Mouse (Mus musculus): Measurements from ENCODE around the gene Sorcs3. TPM values are rescaled to one million over a fixed set of nuclear protein-coding genes. Genes with fewer than 3 reads are reported as not detected.

The Sorcs3 gene
- polyA plus RNA-seq, 1 experiment from 2014 or later, result 4.8 TPM

DNA sequence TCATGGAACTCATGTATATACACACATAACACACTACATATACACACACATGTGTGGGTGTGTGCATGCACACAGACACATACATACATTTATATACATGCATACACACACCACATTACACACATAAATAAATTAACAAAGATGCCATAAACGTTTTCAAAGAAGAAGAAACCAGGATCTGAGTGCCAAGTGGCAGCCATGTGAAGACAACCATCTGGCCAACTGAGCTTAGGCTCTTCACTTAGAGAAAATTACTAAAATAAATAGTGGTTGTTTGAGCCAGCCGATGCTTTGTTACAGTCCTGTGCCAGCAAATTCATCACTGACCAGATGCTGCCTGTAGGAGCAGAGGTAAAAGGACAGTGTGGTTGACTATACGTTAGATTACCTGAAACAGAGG is 605.7 kb downstream of the Sorcs3 start:
- DNase-seq (ENCODE audit: low spot score) (no peak), ATAC-seq (ENCODE audit: low FRiP score) (no peak)
- no peak overlapping the region for H3K27ac ChIP-seq (ENCODE audit: low read depth, low read length)
- no peaks in the 10 kb centered on the region for H3K36me3 ChIP-seq (ENCODE audit: control insufficient read depth, insufficient read depth, low read length)
- no peaks in the 10 kb centered on the region for H3K9me3 ChIP-seq (ENCODE audit: control insufficient read depth, low read length)
- H3K27me3 ChIP-seq (ENCODE audit: control insufficient read depth, insufficient read depth, low read length), result no peaks in the 10 kb centered on the region
- H3K9ac ChIP-seq (ENCODE audit: low read depth, low read length), result no peak overlapping the region
- H3K4me1 ChIP-seq (replicated peaks; ENCODE audit: control insufficient read depth, insufficient read depth, low read length), result no peaks in the 10 kb centered on the region
- H3K4me3 ChIP-seq (ENCODE audit: low read depth, low read length), result no peak overlapping the region
- WGBS, result 71% methylated on average over 3 of the region's 3 CpGs
- H3K4me2 ChIP-seq (replicated peaks; ENCODE audit: low read depth, low read length), result no peak overlapping the region

- DNase-seq (ENCODE audit: low spot score), result no peak
- no peaks in the 10 kb centered on the region for H3K36me3 ChIP-seq (ENCODE audit: control insufficient read depth, insufficient read depth, low read length)
- no peak overlapping the region for H3K9ac ChIP-seq (ENCODE audit: low read depth, low read length)
- no peaks in the 10 kb centered on the region for H3K27me3 ChIP-seq (ENCODE audit: control insufficient read depth, insufficient read depth, low read length)
- no peaks in the 10 kb centered on the region for H3K4me1 ChIP-seq (replicated peaks; ENCODE audit: control insufficient read depth, insufficient read depth, low read length)
- no peak for ATAC-seq (ENCODE audit: low FRiP score)
- 91% methylated on average over 4 of the region's 4 CpGs for WGBS
- H3K4me3 ChIP-seq (ENCODE audit: low read depth, low read length), result no peak overlapping the region
- no peak overlapping the region for H3K4me2 ChIP-seq (replicated peaks; ENCODE audit: low read depth, low read length)
- H3K27ac ChIP-seq (ENCODE audit: low read depth, low read length), result no peak overlapping the region
- H3K9me3 ChIP-seq (ENCODE audit: control insufficient read depth, low read length), result no peaks in the 10 kb centered on the region
Observed at GRCm38 (mm10) chr19:48813823-48814222, 608.0 kb downstream of the Sorcs3 start.

- no peak for DNase-seq (ENCODE audit: low spot score)
- Histone ChIP-seq H3K4me3 (ENCODE audit: low read depth, low read length) (no peak overlapping the region), H3K4me1 (replicated peaks; ENCODE audit: control insufficient read depth, insufficient read depth, low read length) (no peaks in the 10 kb centered on the region), H3K36me3 (ENCODE audit: control insufficient read depth, insufficient read depth, low read length) (no peaks in the 10 kb centered on the region), H3K9ac (ENCODE audit: low read depth, low read length) (no peak overlapping the region), H3K9me3 (ENCODE audit: control insufficient read depth, low read length) (no peaks in the 10 kb centered on the region), H3K4me2 (replicated peaks; ENCODE audit: low read depth, low read length) (no peak overlapping the region), H3K27me3 (ENCODE audit: control insufficient read depth, insufficient read depth, low read length) (no peaks in the 10 kb centered on the region), H3K27ac (ENCODE audit: low read depth, low read length) (no peak overlapping the region)
- WGBS, result 92% methylated on average over 3 of the region's 3 CpGs
- ATAC-seq (ENCODE audit: low FRiP score), result no peak
Observed at GRCm38 (mm10) chr19:48815064-48815463, 609.2 kb downstream of the Sorcs3 start.

DNA sequence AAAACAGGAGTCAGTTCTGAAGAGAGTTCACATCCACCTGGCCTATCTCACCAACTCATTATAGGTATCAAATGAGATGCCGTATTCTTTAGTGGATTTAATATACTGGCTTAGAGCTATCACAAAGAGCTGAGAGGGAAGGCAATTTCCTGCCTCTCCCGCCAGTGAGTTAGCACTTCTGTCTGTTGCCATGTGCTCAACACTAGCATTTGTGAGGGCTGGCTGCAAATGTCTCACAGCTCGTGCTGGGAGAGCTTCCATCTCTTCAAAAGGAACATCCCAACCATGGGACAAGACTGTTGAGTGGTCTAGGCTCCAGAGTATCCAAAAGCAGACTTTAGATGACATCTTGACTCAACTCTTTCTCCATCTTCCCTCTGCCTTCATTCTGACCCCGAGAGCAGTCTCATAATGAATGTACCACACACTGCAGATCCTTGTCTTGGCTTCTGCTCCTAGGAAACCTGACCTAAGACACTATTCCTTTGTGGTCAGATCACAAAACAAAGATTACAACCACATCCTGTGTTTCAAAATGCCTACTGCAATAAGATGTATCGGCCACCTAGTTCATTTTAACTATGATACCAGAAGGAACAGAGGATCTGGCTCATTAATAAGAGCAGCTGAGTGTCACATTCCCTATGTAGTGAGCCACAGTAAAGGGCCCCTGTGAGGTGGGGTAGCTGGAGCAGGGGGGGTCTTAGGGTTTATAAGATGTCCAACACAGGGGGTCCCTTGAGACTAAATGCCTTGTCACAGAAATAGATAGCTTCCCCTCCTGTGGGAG is 614.9 kb downstream of the Sorcs3 start:
- Histone ChIP-seq H3K27me3 (ENCODE audit: control insufficient read depth, insufficient read depth, low read length) (no peaks in the 10 kb centered on the region), H3K9me3 (ENCODE audit: control insufficient read depth, low read length) (no peaks in the 10 kb centered on the region), H3K36me3 (ENCODE audit: control insufficient read depth, insufficient read depth, low read length) (no peaks in the 10 kb centered on the region), H3K9ac (ENCODE audit: low read depth, low read length) (no peak overlapping the region), H3K27ac (ENCODE audit: low read depth, low read length) (no peak overlapping the region), H3K4me1 (replicated peaks; ENCODE audit: control insufficient read depth, insufficient read depth, low read length) (no peaks in the 10 kb centered on the region), H3K4me3 (ENCODE audit: low read depth, low read length) (no peak overlapping the region), H3K4me2 (replicated peaks; ENCODE audit: low read depth, low read length) (no peak overlapping the region)
- DNase-seq (ENCODE audit: low spot score) (no peak), ATAC-seq (ENCODE audit: low FRiP score) (no peak)
- 72% methylated on average over 5 of the region's 5 CpGs for WGBS

- H3K27ac ChIP-seq (ENCODE audit: low read depth, low read length), result no peak overlapping the region
- no peak for DNase-seq (ENCODE audit: low spot score)
- H3K4me3 ChIP-seq (ENCODE audit: low read depth, low read length), result no peak overlapping the region
- no peak overlapping the region for H3K9ac ChIP-seq (ENCODE audit: low read depth, low read length)
- no peak overlapping the region for H3K4me2 ChIP-seq (replicated peaks; ENCODE audit: low read depth, low read length)
- no peaks in the 10 kb centered on the region for H3K27me3 ChIP-seq (ENCODE audit: control insufficient read depth, insufficient read depth, low read length)
- ATAC-seq (ENCODE audit: low FRiP score), result no peak
- H3K4me1 ChIP-seq (replicated peaks; ENCODE audit: control insufficient read depth, insufficient read depth, low read length), result no peaks in the 10 kb centered on the region
- 66% methylated on average over 3 of the region's 3 CpGs for WGBS
- no peaks in the 10 kb centered on the region for H3K36me3 ChIP-seq (ENCODE audit: control insufficient read depth, insufficient read depth, low read length)
- H3K9me3 ChIP-seq (ENCODE audit: control insufficient read depth, low read length), result no peaks in the 10 kb centered on the region
Observed at GRCm38 (mm10) chr19:48821283-48821715, 615.5 kb downstream of the Sorcs3 start.

- Histone ChIP-seq H3K4me1 (replicated peaks; ENCODE audit: control insufficient read depth, insufficient read depth, low read length) (no peaks in the 10 kb centered on the region), H3K9me3 (ENCODE audit: control insufficient read depth, low read length) (no peaks in the 10 kb centered on the region), H3K4me2 (replicated peaks; ENCODE audit: low read depth, low read length) (no peak overlapping the region), H3K9ac (ENCODE audit: low read depth, low read length) (no peak overlapping the region), H3K4me3 (ENCODE audit: low read depth, low read length) (no peak overlapping the region), H3K27ac (ENCODE audit: low read depth, low read length) (no peak overlapping the region), H3K36me3 (ENCODE audit: control insufficient read depth, insufficient read depth, low read length) (no peaks in the 10 kb centered on the region), H3K27me3 (ENCODE audit: control insufficient read depth, insufficient read depth, low read length) (no peaks in the 10 kb centered on the region)
- ATAC-seq (ENCODE audit: low FRiP score), result no peak
- no peak for DNase-seq (ENCODE audit: low spot score)
- 89% methylated on average over 3 of the region's 3 CpGs for WGBS
Observed at GRCm38 (mm10) chr19:48834342-48834741, 628.5 kb downstream of the Sorcs3 start.

GRCm38 (mm10) chr19:48839418-48839817 is 633.6 kb downstream of the Sorcs3 start:
- Histone ChIP-seq H3K4me3 (ENCODE audit: low read depth, low read length) (no peak overlapping the region), H3K27ac (ENCODE audit: low read depth, low read length) (no peak overlapping the region), H3K9ac (ENCODE audit: low read depth, low read length) (no peak overlapping the region), H3K36me3 (ENCODE audit: control insufficient read depth, insufficient read depth, low read length) (no peaks in the 10 kb centered on the region), H3K4me1 (replicated peaks; ENCODE audit: control insufficient read depth, insufficient read depth, low read length) (no peaks in the 10 kb centered on the region), H3K9me3 (ENCODE audit: control insufficient read depth, low read length) (no peaks in the 10 kb centered on the region), H3K27me3 (ENCODE audit: control insufficient read depth, insufficient read depth, low read length) (no peaks in the 10 kb centered on the region), H3K4me2 (replicated peaks; ENCODE audit: low read depth, low read length) (no peak overlapping the region)
- no peak for ATAC-seq (ENCODE audit: low FRiP score)
- WGBS, result 77% methylated on average over 4 of the region's 4 CpGs
- no peak for DNase-seq (ENCODE audit: low spot score)

DNA sequence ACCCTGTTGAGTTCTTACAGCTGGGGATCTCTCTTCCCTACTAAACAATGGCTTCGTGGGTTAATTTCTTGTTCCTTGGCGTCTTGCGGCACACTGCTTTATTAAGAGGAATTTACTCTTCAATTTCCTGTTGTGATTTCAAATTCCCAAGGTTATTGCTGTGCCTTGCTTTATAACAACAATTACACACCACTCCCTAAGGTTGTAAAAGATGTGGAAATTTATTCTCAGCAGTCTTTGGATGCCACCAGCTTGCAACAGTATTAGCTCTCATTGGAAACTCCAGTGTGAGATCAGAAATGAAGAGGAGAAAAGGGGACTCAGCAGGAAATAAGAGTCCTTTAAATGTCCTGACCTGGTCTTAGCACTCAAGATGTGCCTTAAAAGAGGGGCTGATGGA is 641.9 kb downstream of the Sorcs3 start:
- H3K36me3 ChIP-seq (ENCODE audit: control insufficient read depth, insufficient read depth, low read length), result no peaks in the 10 kb centered on the region
- no peak overlapping the region for H3K27ac ChIP-seq (ENCODE audit: low read depth, low read length)
- no peaks in the 10 kb centered on the region for H3K9me3 ChIP-seq (ENCODE audit: control insufficient read depth, low read length)
- H3K4me1 ChIP-seq (replicated peaks; ENCODE audit: control insufficient read depth, insufficient read depth, low read length), result no peaks in the 10 kb centered on the region
- no peak overlapping the region for H3K4me3 ChIP-seq (ENCODE audit: low read depth, low read length)
- WGBS, result 85% methylated on average over 3 of the region's 3 CpGs
- no peak for DNase-seq (ENCODE audit: low spot score)
- H3K9ac ChIP-seq (ENCODE audit: low read depth, low read length), result no peak overlapping the region
- no peaks in the 10 kb centered on the region for H3K27me3 ChIP-seq (ENCODE audit: control insufficient read depth, insufficient read depth, low read length)
- no peak for ATAC-seq (ENCODE audit: low FRiP score)
- no peak overlapping the region for H3K4me2 ChIP-seq (replicated peaks; ENCODE audit: low read depth, low read length)

GRCm38 (mm10) chr19:48850466-48850865 is 644.6 kb downstream of the Sorcs3 start:
- Histone ChIP-seq H3K9ac (ENCODE audit: low read depth, low read length) (no peak overlapping the region), H3K27ac (ENCODE audit: low read depth, low read length) (no peak overlapping the region), H3K4me3 (ENCODE audit: low read depth, low read length) (no peak overlapping the region), H3K9me3 (ENCODE audit: control insufficient read depth, low read length) (no peaks in the 10 kb centered on the region), H3K36me3 (ENCODE audit: control insufficient read depth, insufficient read depth, low read length) (no peaks in the 10 kb centered on the region), H3K4me2 (replicated peaks; ENCODE audit: low read depth, low read length) (no peak overlapping the region), H3K27me3 (ENCODE audit: control insufficient read depth, insufficient read depth, low read length) (no peaks in the 10 kb centered on the region), H3K4me1 (replicated peaks; ENCODE audit: control insufficient read depth, insufficient read depth, low read length) (no peaks in the 10 kb centered on the region)
- ATAC-seq (ENCODE audit: low FRiP score) (no peak), DNase-seq (ENCODE audit: low spot score) (no peak)
- WGBS, result 79% methylated on average over 1 of the region's 1 CpGs
